Mouse (Mus musculus) CD8-positive naive resting alpha-beta T cell, adult 57 days (primary cell): ENCODE data around the gene Xrra1. TPM values are rescaled to one million over a fixed set of nuclear protein-coding genes. Genes with fewer than 3 reads are reported as not detected.

Experiments
- total RNA-seq: library from RNA; stranded (reverse); gene quantifications from one replicate; pipeline ENCODE4 v1.2.4, GENCODE M21; 2023

The Xrra1 gene
- not detected for total RNA-seq

GRCm38 (mm10) chr7:99858813-99859585 lies at the start of gene Xrra1:
Gene Xrra1 (plus strand): TSS chr7:99859116.

DNA sequence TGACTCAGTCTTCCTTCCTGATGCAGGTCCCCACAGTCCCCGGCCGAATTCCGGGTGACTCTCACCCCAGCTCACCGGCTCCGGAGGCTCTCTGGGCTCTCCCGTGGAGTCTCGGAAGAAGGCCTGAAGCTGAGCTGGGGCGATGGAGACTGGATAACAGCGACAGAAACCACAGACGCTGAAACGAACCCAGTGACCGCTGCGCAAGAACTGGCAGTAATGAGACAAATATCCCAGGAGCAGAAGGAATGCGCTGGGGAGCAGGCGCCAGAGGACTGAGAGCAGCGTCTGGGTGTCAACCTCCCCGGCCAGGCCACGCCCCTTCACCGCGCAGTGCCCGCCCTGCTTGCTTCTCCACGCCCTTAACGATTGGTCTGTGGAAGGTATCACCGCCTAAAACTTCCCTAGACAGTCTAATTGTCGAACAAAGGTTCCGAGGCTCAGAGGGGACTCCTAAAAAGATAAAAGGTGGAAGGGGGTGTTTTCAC lies 30.8 kb upstream of the Xrra1 start, which contains the start of gene Neu3:
TSS of gene Neu3 (minus strand) at position 335 of the 488 bp plus-strand sequence.

GRCm38 (mm10) chr7:99863362-99863761 lies 4.4 kb downstream of the Xrra1 start, which contains the start of gene Spcs2:
Gene Spcs2 (minus strand): TSS chr7:99863462.

Other genes starting within 250 kb of the Xrra1 start
- gene Tpbgl, start 232.0 kb upstream of the Xrra1 start, total RNA-seq, result 4.2 TPM
- gene Slco2b1, start 147.8 kb upstream of the Xrra1 start, total RNA-seq, result 0.70 TPM
- gene Olfr520, start 128.8 kb upstream of the Xrra1 start, total RNA-seq, result not detected
- not detected for gene Olfr521, start 95.6 kb upstream of the Xrra1 start, total RNA-seq
- gene Neu3, start 30.7 kb upstream of the Xrra1 start, total RNA-seq, result 5.9 TPM
- gene Spcs2, start 4.3 kb downstream of the Xrra1 start, total RNA-seq, result 118 TPM
- gene Rnf169, start 121.3 kb downstream of the Xrra1 start, total RNA-seq, result 24.7 TPM
- not detected for gene Chrdl2, start 147.1 kb downstream of the Xrra1 start, total RNA-seq